Mouse (Mus musculus) embryo, embryonic 11 days (tissue): Measurements from ENCODE around the gene Atp6v1c2.

ENCODE experiments used
- DNase-seq: peaks from one replicate; pipeline ENCODE4 v3.0.0-alpha.2; 2015

Gene Atp6v1c2

DNA sequence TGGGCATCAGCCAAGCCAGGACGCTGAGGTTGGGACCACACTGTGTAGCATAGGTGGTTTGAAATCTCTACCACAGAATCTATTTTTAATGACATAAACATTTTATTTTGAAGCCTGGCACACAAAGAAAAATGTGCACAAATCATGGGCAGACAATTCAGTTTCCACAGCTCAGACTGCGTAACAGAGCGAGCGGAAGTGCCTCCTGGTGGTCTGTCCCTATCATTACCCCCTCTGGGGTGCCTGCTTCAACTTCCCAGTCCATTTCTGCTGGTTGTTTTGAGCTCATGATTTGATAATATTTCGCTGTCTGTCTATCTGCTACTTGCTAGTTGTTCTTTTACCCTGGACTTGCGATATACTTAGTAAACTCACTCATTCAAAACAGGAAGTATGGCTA lies 73.6 kb downstream of the Atp6v1c2 start:
- peak; percentile 35 for DNase-seq

DNA sequence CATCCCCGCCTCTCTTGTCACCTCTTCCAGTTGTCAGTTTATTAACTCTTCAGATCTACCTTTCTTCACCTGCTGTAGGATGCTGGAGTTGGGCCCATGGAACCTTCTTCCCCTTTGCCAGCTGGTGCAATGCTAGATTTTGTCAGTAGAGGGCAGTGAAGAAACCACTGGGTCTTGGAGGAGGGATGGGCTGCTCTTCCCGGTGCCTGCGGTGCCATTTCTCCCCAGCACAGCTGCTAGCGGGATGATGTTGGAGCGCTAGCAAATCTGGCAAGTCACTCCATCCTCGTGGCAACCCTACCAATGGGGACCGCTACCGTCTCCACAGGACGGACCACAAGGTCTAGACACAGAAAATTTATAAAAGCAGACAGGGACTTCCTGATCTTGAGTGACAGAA lies 76.1 kb downstream of the Atp6v1c2 start:
- DNase-seq, result peak; percentile 75

DNA sequence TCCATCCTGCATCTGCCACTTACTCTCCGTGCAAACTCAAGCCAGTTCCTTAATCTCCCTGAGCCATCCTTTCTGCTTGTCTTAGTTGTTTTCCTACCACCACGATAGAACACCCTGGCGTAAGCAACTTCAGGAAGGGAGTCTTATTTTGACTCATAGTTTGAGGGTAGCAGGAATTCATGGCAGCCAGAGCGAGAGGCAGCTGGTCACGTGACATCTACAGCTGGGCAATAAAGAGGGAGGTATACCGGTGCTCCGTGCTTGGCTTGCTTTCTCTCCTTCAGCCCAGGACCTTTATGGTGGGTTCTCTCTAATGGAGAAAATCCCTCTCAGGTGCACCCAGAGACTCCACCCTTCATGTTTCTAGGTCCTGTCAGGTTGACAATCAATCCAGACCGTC lies 78.2 kb downstream of the Atp6v1c2 start:
- no peak for DNase-seq

DNA sequence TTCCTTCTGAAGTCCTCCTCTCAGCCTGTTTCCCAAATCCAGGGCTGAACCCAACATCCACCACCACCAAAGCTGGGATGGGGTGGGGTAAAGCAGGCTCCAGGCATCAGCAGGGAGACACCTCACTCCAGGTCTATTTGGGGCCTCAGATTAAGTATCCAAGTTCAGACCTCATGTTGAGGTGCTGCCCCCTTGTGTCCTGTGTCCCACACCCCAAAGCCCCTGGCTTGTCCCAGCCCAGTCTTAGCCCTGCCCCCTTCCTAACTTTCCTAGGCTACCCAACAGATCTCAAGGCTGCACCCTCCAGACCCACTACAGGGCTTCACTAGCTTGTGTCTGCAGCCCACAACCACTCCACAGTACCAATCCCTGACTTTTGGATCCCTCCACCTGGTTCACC lies 87.1 kb downstream of the Atp6v1c2 start:
- no peak for DNase-seq

DNA sequence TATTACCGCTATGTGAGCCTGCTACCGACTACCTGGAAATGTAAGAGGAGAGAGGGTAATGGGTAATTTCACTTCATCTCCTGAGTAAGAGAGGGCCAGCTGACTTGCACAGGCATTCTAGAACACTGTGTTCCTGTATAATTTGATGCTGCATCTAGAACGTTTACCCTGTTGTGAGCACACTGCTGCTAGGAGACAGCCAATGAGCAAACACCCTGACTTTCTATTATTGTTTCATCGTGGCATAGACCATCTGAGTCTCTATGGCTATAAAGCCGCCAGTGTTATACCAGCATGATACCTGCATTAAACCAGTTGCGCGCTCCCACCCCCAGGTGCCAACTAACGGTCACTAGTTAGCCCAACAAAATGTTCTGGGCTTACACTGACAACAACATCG lies 87.5 kb downstream of the Atp6v1c2 start:
- DNase-seq, result no peak

DNA sequence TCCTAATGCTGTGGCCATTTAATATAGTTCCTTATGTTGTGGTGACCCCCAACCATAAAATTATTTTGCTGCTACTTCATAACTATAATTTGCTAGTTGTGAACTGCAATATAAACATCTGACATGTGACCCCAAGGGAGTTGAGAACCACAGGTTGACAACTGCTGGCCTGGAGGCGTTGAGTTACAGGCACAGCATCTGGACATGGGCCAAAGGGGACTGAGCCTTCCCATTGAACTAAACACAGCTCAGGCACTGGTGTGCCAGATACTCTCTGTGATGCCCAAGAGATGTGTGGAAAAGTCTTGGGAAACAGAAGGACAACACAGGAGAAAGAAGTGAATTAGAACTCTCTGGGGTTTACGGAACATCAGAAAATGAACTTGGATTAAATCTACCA lies 88.1 kb downstream of the Atp6v1c2 start:
- DNase-seq, result no peak

DNA sequence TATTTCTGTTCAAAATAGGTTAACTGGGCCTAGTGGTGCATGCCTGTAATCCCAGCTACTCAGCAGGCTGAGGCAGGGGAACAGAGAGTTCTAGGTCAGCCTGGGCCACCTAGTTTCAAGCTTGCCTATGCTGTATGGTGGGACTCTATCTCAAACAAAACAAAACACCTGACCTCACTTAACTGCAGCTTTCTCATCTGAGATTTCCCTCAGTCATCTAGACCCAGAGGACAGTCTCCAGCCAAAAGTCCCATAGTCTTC lies 89.8 kb downstream of the Atp6v1c2 start:
- no peak for DNase-seq

DNA sequence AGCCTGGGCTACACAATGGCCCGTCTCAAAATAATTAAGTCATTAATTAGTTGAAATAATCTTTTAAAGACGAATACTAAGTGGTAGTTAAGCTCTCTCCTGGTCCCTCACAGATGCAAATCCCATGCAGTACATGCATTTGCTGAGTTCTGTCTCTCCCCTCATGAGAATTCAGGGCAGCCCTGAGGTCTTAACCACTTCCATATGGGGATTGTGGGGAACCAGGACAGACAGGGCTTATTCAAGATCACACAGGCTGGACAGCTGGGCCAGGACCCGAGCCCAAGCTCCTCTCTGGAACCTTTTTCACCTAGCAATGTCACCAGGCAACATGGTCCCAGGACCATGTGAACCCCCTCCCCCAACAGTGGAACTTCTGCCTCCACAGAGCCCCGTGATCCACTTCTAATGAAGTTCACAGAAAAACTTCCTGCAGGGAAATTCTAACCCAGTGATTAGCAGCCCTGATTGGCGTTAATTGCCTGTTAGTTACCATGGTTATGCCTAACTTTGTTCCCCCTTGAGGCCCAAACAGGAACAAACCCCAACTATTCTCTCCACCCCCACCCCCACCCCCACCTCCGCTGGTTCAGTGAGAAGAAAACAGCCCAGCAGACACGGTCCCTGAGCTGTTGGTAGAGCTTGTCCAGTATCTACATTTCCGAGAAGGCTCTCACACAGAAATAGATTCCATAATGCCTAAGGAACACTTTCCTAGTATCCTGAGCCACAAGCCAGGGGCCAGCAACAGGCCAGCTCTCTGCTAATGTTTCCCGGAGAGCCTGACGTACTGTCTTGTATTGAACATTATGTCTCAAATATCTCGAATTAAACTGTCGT lies 90.4 kb downstream of the Atp6v1c2 start:
- peak; percentile 53 for DNase-seq

DNA sequence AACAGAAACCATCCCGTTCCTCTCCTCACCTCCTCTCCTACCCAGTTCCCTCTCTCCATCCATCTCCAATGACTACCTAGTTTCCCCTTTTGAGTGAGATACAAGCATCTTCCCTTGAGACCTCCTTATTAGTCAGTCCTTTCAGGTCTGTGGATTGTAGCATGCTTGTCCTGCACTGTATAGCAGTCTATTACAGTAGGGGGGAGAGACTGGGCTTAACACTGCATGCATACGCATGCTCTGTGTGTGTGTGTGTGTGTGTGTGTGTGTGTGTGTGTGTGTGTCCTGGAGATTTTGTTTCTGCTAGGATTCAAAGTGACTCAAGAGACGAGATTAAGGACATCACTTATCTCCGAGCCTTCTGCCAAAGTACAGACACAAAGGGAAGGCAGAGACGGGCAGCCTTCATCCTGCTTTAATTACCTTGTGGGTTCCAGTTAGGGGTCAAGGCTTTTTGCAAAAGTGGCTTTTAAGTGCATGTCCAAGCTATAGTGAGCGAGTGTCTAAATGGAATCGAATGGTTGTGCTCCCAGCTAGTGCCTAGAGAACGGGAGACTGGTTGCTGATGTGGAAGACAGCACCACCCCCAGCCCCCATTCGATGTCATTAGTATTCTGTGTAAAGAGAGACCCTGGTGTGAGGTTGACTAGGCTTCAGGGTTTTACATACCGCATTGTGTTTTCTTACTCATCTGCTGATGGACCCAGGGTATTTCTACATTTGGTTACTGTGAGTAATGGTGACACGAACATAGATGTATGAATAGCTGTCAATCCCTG lies 93.4 kb downstream of the Atp6v1c2 start:
- no peak for DNase-seq
